Comparison of ENCODE assay signal across 8 mouse cellular contexts in genomic region chr19:53599757-53600539, GRCm38 (mm10). TPM values are rescaled to one million over a fixed set of nuclear protein-coding genes. Genes with fewer than 3 reads are reported as not detected.
DNase-seq lines count a peak whose midpoint lies in the region; ATAC-seq lines count a peak whose summit lies in the region.

Smc3 (plus strand) TSS chr19:53600398.

- H3K36me3 ChIP-seq in hindbrain, embryonic 14.5 days (replicated peaks; ENCODE audit: control insufficient read depth, insufficient read depth), result peaks cover 7% of the 10 kb centered on the region; the same call in 1 of the 2 replicates

- H3K27ac ChIP-seq in hindbrain, embryonic 14.5 days, result peak within 1 kb of the TSS; percentile 98

- H3K4me1 ChIP-seq in hindbrain, embryonic 14.5 days (replicated peaks; ENCODE audit: control insufficient read depth, insufficient read depth, low read length), result peaks cover 20% of the 10 kb centered on the region

- peak; percentile 96 for ATAC-seq in hindbrain, embryonic 14.5 days (ENCODE audit: low FRiP score)

- H3K9me3 ChIP-seq in hindbrain, embryonic 14.5 days (ENCODE audit: control insufficient read depth, low read length), result no peaks in the 10 kb centered on the region

- peak within 1 kb of the TSS; percentile 93 for H3K4me3 ChIP-seq in hindbrain, embryonic 14.5 days (replicated peaks; ENCODE audit: low read length)

- peak; percentile 98 for DNase-seq in R1 (ENCODE audit: low read depth, low spot score)
- peak; percentile 100 for DNase-seq in cerebellum, postnatal 25 days
- DNase-seq in frontal cortex, postnatal 25 days (ENCODE audit: low spot score in 2 of 2), result peak; percentile 99 to 100
- DNase-seq in hindbrain, embryonic 14.5 days (ENCODE audit: low spot score), result peak; percentile 98
- DNase-seq in layer of hippocampus, postnatal 36 days, result peak; percentile 99
- peak; percentile 99 for DNase-seq in lung, postnatal 36 days
- peak; percentile 98 for DNase-seq in retina, postnatal 1 day
- peak; percentile 97 to 99 for DNase-seq in urinary bladder, adult 18-20 months (ENCODE audit: low spot score in 2 of 2)

- H3K27me3 ChIP-seq in hindbrain, embryonic 14.5 days (ENCODE audit: control insufficient read depth, insufficient read depth, low read length), result no peaks in the 10 kb centered on the region

- WGBS in hindbrain, embryonic 14.5 days, result under 1% methylated on average over 68 of the region's 70 CpGs

- H3K9ac ChIP-seq in hindbrain, embryonic 14.5 days, result peak within 1 kb of the TSS; percentile 83

- H3K4me2 ChIP-seq in hindbrain, embryonic 14.5 days (replicated peaks), result peak within 1 kb of the TSS; percentile 96

RNA-seq across cellular contexts. Expression of gene Smc3, which starts in this region (rescaled TPM):
- 50.0 and 53.1 TPM in 2 replicates for polyA plus RNA-seq in hindbrain, embryonic 14.5 days (2014; fragmentation: Nextera tagmentation; extraction: Ambion mirVana)
- 10 to 100 TPM; 41.7 to 45.1 TPM for total RNA-seq in layer of hippocampus, postnatal 36 days (2021)

Comparison
In these comparisons a context has a peak if more than half of its experiments do, and no peak if none do; other contexts are left out.
1. Peak in every context shown above with its lines: DNase-seq, ATAC-seq, H3K4me3 ChIP-seq and H3K27ac ChIP-seq.